Mouse (Mus musculus) kidney, postnatal 4 days (tissue): ENCODE results near the gene Htr6.
A peak's percentile ranks its signal among the peaks of the same experiment; 100 is the strongest.

Experiments used
- DNase-seq, 2 experiments: peaks; one replicate each; pipeline ENCODE4 v3.0.0; 2021; ENCODE audit warnings: mixed read lengths in 2 of 2

Gene Htr6

GRCm38 (mm10) chr4:139043600-139043999 is 31.8 kb downstream of the Htr6 start:
- no peak for DNase-seq

GRCm38 (mm10) chr4:139042611-139043010 is 32.8 kb downstream of the Htr6 start:
- DNase-seq, result no peak

GRCm38 (mm10) chr4:139040084-139040839 is 35.1 kb downstream of the Htr6 start:
- peak in 1 of 2 experiments; percentile 27 for DNase-seq

GRCm38 (mm10) chr4:139037795-139038607 is 37.4 kb downstream of the Htr6 start:
- DNase-seq, result peak; percentile 44 to 53

- no peak for DNase-seq
Observed at GRCm38 (mm10) chr4:139035799-139036198, 39.6 kb downstream of the Htr6 start.

GRCm38 (mm10) chr4:139034942-139035341 is 40.4 kb downstream of the Htr6 start:
- no peak for DNase-seq

GRCm38 (mm10) chr4:139034540-139034939 is 40.8 kb downstream of the Htr6 start:
- peak; percentile 40 to 67 for DNase-seq

DNA sequence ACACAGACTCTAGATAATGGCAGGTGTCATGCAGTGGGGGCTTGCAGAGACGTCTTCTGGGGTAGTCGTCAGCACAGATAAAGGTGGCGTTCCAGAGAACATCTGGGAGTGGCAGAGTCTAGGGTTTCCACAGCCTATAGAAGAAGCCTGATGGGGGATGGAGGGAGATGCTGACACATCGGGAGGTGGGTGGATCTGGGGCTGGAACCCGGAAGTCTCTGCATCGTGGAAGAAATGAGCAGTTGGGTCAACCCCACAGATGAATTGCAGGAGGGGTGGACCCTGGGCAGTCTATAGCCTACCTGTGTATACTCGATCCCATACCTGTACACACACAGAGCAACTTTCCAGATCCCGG is 41.4 kb downstream of the Htr6 start:
- no peak for DNase-seq

DNA sequence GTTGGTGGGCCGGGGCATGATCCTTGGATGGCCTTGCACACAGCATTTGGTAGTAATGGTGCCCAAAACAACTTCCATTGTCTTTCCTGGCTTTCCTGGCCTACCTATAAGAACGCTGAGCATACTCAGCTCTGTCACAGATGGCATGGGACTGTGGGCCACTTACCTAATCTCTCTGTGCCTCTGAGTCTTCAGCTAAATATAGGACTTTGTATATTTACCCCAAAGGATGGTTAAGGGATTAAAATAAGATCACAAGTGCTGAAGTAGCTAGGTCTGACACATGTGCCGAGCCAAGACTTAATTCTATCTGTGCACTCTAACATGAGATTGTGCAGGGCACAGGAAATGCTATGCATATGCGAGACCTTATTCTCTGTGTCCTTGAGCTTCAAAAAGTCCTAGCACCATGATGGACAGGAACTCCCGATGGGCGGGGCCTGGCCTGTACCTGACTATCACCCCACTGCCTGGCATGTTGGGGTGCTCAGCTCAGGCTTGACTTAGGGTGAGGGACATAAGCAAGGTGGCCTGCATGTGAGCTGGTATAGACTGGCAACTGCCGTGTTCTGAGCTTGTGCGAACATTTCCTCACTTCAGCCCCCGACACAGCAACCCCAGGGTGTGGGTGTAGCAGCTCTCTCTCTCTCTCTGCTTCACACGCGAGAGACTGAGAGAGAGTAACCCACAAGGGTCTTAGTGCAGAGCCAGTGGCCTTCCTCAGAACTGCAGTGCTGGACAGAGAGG is 41.9 kb downstream of the Htr6 start:
- DNase-seq, result no peak

DNA sequence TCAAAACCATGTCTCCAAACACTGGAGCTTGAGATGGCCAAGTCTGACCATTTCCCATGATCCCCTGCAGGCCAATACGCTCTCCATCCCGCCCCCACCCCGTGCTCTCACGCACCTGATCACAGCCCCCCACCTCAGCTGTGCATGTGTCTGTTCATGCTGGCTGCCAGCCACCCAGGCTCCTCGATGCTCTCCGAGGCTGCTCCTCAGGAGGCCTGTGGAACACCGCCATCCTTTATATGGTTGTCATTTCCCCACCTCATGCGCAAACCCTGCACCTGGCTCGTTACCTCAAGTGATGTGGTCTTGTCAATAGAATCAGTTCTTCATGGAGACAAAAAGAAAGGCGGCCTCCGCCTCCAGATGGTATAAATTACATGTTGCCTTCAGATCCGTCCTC is 42.8 kb downstream of the Htr6 start:
- no peak for DNase-seq

GRCm38 (mm10) chr4:139030675-139031074 is 44.7 kb downstream of the Htr6 start:
- no peak for DNase-seq

GRCm38 (mm10) chr4:139024379-139024778 is 51.0 kb downstream of the Htr6 start:
- DNase-seq, result no peak

DNA sequence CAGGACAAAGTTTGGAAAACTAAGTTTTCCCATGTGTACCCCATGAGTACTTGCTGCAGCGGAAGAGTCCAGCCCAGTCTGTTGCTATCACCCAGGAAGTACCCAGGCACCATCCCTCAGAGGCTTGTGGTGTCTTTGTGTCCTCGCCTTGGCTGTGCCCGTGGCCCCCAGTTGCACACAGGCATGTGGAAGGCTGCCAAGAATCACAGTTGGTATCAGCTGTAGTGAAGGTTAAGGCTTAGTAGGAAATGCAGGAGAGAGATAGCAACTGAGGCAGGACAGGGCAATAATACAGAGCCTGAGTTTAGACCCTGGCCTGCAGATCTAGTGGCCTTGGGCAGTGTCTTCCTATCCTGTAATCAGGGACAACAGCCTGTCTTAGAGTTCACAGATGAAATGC is 55.0 kb downstream of the Htr6 start:
- DNase-seq, result no peak

DNA sequence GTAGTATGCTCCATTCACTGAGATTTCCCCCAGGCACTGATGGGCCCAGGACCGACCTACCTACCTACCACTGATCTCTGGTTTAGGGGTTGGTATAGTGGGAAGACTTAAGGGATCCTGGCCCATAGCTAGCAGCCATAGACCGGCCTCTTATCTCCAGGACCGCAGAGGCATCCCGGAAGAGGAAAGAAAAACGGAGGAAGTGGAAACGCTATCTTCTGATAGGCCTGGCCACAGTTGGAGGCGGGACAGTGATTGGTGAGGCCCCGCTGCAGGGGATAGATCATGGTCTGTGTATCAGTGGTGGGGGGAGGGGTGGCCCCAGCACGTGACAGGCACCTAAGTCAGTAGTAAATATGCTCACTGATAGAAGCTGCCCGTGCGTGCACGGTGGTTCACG is 56.0 kb downstream of the Htr6 start:
- no peak for DNase-seq

DNA sequence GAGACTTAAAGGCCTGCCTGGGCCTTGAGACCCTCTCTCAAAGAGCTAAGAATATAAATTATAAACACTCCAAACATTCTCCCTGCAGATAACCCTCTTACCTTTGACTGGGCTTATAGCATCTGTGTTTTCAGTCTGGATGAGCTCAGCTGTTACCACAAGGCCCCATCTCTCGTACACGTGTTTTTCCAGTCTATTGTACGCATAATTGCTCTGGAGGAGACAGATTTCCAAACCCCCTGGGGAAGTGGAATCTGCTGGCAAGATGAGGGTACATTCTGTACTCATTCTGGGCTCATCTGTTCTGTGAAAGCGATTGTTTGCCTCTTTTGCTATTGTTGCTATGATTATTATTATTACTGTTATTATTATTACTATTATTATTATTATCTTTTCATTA is 56.4 kb downstream of the Htr6 start:
- no peak for DNase-seq

GRCm38 (mm10) chr4:139018388-139018787 is 57.0 kb downstream of the Htr6 start:
- no peak for DNase-seq

- DNase-seq, result peak; percentile 22 to 33
Observed at GRCm38 (mm10) chr4:139014793-139015192, 60.6 kb downstream of the Htr6 start.

DNA sequence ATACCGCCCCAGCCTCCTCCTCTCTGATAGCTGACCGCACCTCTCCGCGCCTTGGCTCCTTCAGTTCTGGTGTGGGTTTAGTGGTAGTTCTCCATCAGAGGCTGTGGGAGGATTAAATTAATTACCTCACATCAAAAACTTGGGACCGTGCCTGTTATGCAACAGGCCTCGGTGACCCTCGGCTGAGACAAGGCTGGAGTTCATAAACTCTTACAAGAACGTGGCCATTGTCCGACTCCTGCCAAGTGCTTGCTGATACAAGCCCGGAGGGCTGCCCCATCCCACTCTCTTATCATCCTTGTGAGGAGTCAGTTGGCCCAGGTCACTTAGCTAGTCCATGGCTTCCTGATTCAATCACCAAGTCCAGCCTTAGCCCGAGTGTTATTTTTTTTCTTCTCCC is 62.1 kb downstream of the Htr6 start:
- DNase-seq, result peak; percentile 25 to 49

GRCm38 (mm10) chr4:139011201-139011702 is 64.1 kb downstream of the Htr6 start:
- peak in 1 of 2 experiments; percentile 18 for DNase-seq
